Mouse (Mus musculus): ENCODE measurements around the gene Kcne4.

Kcne4 gene

GRCm38 (mm10) chr1:78862281-78862680 lies 45.7 kb downstream of the Kcne4 start:
- DNase-seq: no peak

GRCm38 (mm10) chr1:78863833-78864232 lies 47.3 kb downstream of the Kcne4 start:
- peak in 1 of 2 experiments; percentile 5 for DNase-seq

GRCm38 (mm10) chr1:78864351-78864750 lies 47.8 kb downstream of the Kcne4 start:
- peak; percentile 5 to 11 for DNase-seq

- DNase-seq: no peak
Observed at GRCm38 (mm10) chr1:78864799-78865346, 48.3 kb downstream of the Kcne4 start.

GRCm38 (mm10) chr1:78865991-78866390 lies 49.4 kb downstream of the Kcne4 start:
- DNase-seq: no peak

GRCm38 (mm10) chr1:78866455-78866854 lies 49.9 kb downstream of the Kcne4 start:
- DNase-seq: no peak

All from cerebellum, postnatal 14 days (tissue).